Mouse (Mus musculus): ENCODE measurements around the gene Arl10. TPM values are rescaled to one million over a fixed set of nuclear protein-coding genes. Genes with fewer than 3 reads are reported as not detected.

Arl10 gene
- polyA plus RNA-seq, 1 experiment from 2014 or later = 26.4 TPM

GRCm38 (mm10) chr13:54616307-54616706, 41.5 kb downstream of the Arl10 start:
- H3K27me3 ChIP-seq (ENCODE audit: control insufficient read depth, insufficient read depth, low read length) = no peaks in the 10 kb centered on the region
- H3K9me3 ChIP-seq (ENCODE audit: control insufficient read depth, low read length) = no peaks in the 10 kb centered on the region
- no peak overlapping the region for H3K4me3 ChIP-seq (ENCODE audit: low read depth, low read length)
- DNase-seq (ENCODE audit: low spot score) (no peak), ATAC-seq (replicated peaks; ENCODE audit: low FRiP score) (no peak)
- H3K4me1 ChIP-seq (replicated peaks; ENCODE audit: control insufficient read depth, insufficient read depth, low read length) = 0 out of 2 replicates have a peak, but pooled peaks cover 2% of the 10 kb centered on the region
- no peak overlapping the region for H3K27ac ChIP-seq (ENCODE audit: low read depth, low read length)
- no peak overlapping the region for H3K4me2 ChIP-seq (ENCODE audit: low read depth, low read length, severe bottlenecking)
- H3K36me3 ChIP-seq (ENCODE audit: control insufficient read depth, insufficient read depth, low read length) = no peaks in the 10 kb centered on the region
- no peak overlapping the region for H3K9ac ChIP-seq (ENCODE audit: low read length)
- 84% methylated on average over 8 of the region's 8 CpGs for WGBS

GRCm38 (mm10) chr13:54616998-54617397, 42.2 kb downstream of the Arl10 start:
- Histone ChIP-seq H3K4me2 (ENCODE audit: low read depth, low read length, severe bottlenecking) (no peak overlapping the region), H3K9me3 (ENCODE audit: control insufficient read depth, low read length) (no peaks in the 10 kb centered on the region), H3K27ac (ENCODE audit: low read depth, low read length) (no peak overlapping the region), H3K4me1 (replicated peaks; ENCODE audit: control insufficient read depth, insufficient read depth, low read length) (0 out of 2 replicates have a peak, but pooled peaks cover 2% of the 10 kb centered on the region), H3K36me3 (ENCODE audit: control insufficient read depth, insufficient read depth, low read length) (no peaks in the 10 kb centered on the region), H3K9ac (ENCODE audit: low read length) (no peak overlapping the region), H3K4me3 (ENCODE audit: low read depth, low read length) (no peak overlapping the region), H3K27me3 (ENCODE audit: control insufficient read depth, insufficient read depth, low read length) (no peaks in the 10 kb centered on the region)
- 71% methylated on average over 6 of the region's 6 CpGs for WGBS
- ATAC-seq (replicated peaks; ENCODE audit: low FRiP score) (no peak), DNase-seq (ENCODE audit: low spot score) (no peak)

GRCm38 (mm10) chr13:54621155-54621932, 46.5 kb downstream of the Arl10 start, which contains the start of gene Faf2:
Gene Faf2, plus strand, starts transcription at chr13:54621784.
- Histone ChIP-seq H3K4me1 (replicated peaks; ENCODE audit: control insufficient read depth, insufficient read depth, low read length) (0 out of 2 replicates have a peak, but pooled peaks cover 3% of the 10 kb centered on the region), H3K9ac (ENCODE audit: low read length) (peak within 1 kb of the TSS; percentile 98), H3K4me2 (ENCODE audit: low read depth, low read length, severe bottlenecking) (peak within 1 kb of the TSS; percentile 76), H3K27me3 (ENCODE audit: control insufficient read depth, insufficient read depth, low read length) (no peaks in the 10 kb centered on the region), H3K27ac (ENCODE audit: low read depth, low read length) (peak within 1 kb of the TSS; percentile 34; the same call in 1 of the 2 replicates), H3K9me3 (ENCODE audit: control insufficient read depth, low read length) (no peaks in the 10 kb centered on the region), H3K4me3 (ENCODE audit: low read depth, low read length) (peak within 1 kb of the TSS; percentile 94), H3K36me3 (ENCODE audit: control insufficient read depth, insufficient read depth, low read length) (no peaks in the 10 kb centered on the region)
- 10% methylated on average over 44 of the region's 44 CpGs for WGBS
- DNase-seq (ENCODE audit: low spot score) (peak; percentile 100), ATAC-seq (replicated peaks; ENCODE audit: low FRiP score) (peak; percentile 97)

- DNase-seq (ENCODE audit: low spot score) (no peak), ATAC-seq (replicated peaks; ENCODE audit: low FRiP score) (no peak; the same call in none of the 2 replicates)
- no peaks in the 10 kb centered on the region for H3K9me3 ChIP-seq (ENCODE audit: control insufficient read depth, low read length)
- H3K9ac ChIP-seq (ENCODE audit: low read length) = peak overlapping the region; percentile 98
- H3K4me1 ChIP-seq (replicated peaks; ENCODE audit: control insufficient read depth, insufficient read depth, low read length) = 0 out of 2 replicates have a peak, but pooled peaks cover 3% of the 10 kb centered on the region
- H3K4me3 ChIP-seq (ENCODE audit: low read depth, low read length) = peak overlapping the region; percentile 94
- 2% methylated on average over 27 of the region's 27 CpGs for WGBS
- H3K27me3 ChIP-seq (ENCODE audit: control insufficient read depth, insufficient read depth, low read length) = no peaks in the 10 kb centered on the region
- H3K4me2 ChIP-seq (ENCODE audit: low read depth, low read length, severe bottlenecking) = peak overlapping the region; percentile 76
- no peaks in the 10 kb centered on the region for H3K36me3 ChIP-seq (ENCODE audit: control insufficient read depth, insufficient read depth, low read length)
- peak overlapping the region; percentile 34; the same call in 1 of the 2 replicates for H3K27ac ChIP-seq (ENCODE audit: low read depth, low read length)
Measured at GRCm38 (mm10) chr13:54621960-54622521, 47.2 kb downstream of the Arl10 start.

- Histone ChIP-seq H3K27me3 (ENCODE audit: control insufficient read depth, insufficient read depth, low read length) (no peaks in the 10 kb centered on the region), H3K4me2 (ENCODE audit: low read depth, low read length, severe bottlenecking) (no peak overlapping the region), H3K9ac (ENCODE audit: low read length) (no peak overlapping the region), H3K4me3 (ENCODE audit: low read depth, low read length) (no peak overlapping the region), H3K36me3 (ENCODE audit: control insufficient read depth, insufficient read depth, low read length) (no peaks in the 10 kb centered on the region; the same call in 1 of the 2 replicates), H3K27ac (ENCODE audit: low read depth, low read length) (no peak overlapping the region), H3K9me3 (ENCODE audit: control insufficient read depth, low read length) (no peaks in the 10 kb centered on the region), H3K4me1 (replicated peaks; ENCODE audit: control insufficient read depth, insufficient read depth, low read length) (no peaks in the 10 kb centered on the region; the same call in 1 of the 2 replicates)
- 95% methylated on average over 4 of the region's 4 CpGs for WGBS
- DNase-seq (ENCODE audit: low spot score) (no peak), ATAC-seq (replicated peaks; ENCODE audit: low FRiP score) (no peak)
Measured at GRCm38 (mm10) chr13:54629128-54629527, 54.3 kb downstream of the Arl10 start.

Small RNA genes within 50 kb of the gene (microRNA-seq; reads per million reads assigned to microRNA genes)
- not detected for gene Gm24195 (ENCODE audit: insufficient number of aligned reads)

Other genes with a start within 250 kb of the Arl10 start
- 11.8 and 13.3 TPM in 2 replicates for gene Cplx2, start 203.7 kb upstream of the Arl10 start, polyA plus RNA-seq (2014; fragmentation: Nextera tagmentation; extraction: Ambion mirVana)
- 146 and 152 TPM in 2 replicates for gene Thoc3, start 106.2 kb upstream of the Arl10 start, polyA plus RNA-seq (2014; fragmentation: Nextera tagmentation; extraction: Ambion mirVana)
- 18.6 and 20.3 TPM in 2 replicates for gene Simc1, start 71.2 kb upstream of the Arl10 start, polyA plus RNA-seq (2014; fragmentation: Nextera tagmentation; extraction: Ambion mirVana)
- 250 and 259 TPM in 2 replicates for gene 4833439L19Rik, start 9.6 kb upstream of the Arl10 start, polyA plus RNA-seq (2014; fragmentation: Nextera tagmentation; extraction: Ambion mirVana)
- 71.1 and 78.9 TPM in 2 replicates for gene Nop16, start 15.1 kb downstream of the Arl10 start, polyA plus RNA-seq (2014; fragmentation: Nextera tagmentation; extraction: Ambion mirVana)
- 144 and 150 TPM in 2 replicates for gene Higd2a, start 15.2 kb downstream of the Arl10 start, polyA plus RNA-seq (2014; fragmentation: Nextera tagmentation; extraction: Ambion mirVana)
- gene Cltb, start 36.3 kb downstream of the Arl10 start, polyA plus RNA-seq (2014; fragmentation: Nextera tagmentation; extraction: Ambion mirVana) = 20.0 TPM in 2 replicates
- 83.5 and 89.2 TPM in 2 replicates for gene Faf2, start 46.8 kb downstream of the Arl10 start, polyA plus RNA-seq (2014; fragmentation: Nextera tagmentation; extraction: Ambion mirVana)
- 124 and 126 TPM in 2 replicates for gene Rnf44, start 118.9 kb downstream of the Arl10 start, polyA plus RNA-seq (2014; fragmentation: Nextera tagmentation; extraction: Ambion mirVana)
- gene Cdhr2, start 126.4 kb downstream of the Arl10 start, polyA plus RNA-seq (2014; fragmentation: Nextera tagmentation; extraction: Ambion mirVana) = not detected in 2 replicates
- gene Gprin1, start 174.9 kb downstream of the Arl10 start, polyA plus RNA-seq (2014; fragmentation: Nextera tagmentation; extraction: Ambion mirVana) = 8.2 and 13.5 TPM in 2 replicates
- gene Sncb, start 191.6 kb downstream of the Arl10 start, polyA plus RNA-seq (2014; fragmentation: Nextera tagmentation; extraction: Ambion mirVana) = 1.3 and 2.6 TPM in 2 replicates
- not detected in 2 replicates for gene Eif4e1b, start 209.0 kb downstream of the Arl10 start, polyA plus RNA-seq (2014; fragmentation: Nextera tagmentation; extraction: Ambion mirVana)
- 6.9 and 8.1 TPM in 2 replicates for gene Tspan17, start 214.4 kb downstream of the Arl10 start, polyA plus RNA-seq (2014; fragmentation: Nextera tagmentation; extraction: Ambion mirVana)

Data from forebrain, embryonic 11.5 days (tissue).